Mouse (Mus musculus) cerebellum, adult 18-20 months (tissue): Measurements from ENCODE around the gene Samd7.

Source experiments
- DNase-seq, 2 experiments: peaks; one replicate each; pipeline ENCODE4 v3.0.0; 2021

Gene Samd7

DNA sequence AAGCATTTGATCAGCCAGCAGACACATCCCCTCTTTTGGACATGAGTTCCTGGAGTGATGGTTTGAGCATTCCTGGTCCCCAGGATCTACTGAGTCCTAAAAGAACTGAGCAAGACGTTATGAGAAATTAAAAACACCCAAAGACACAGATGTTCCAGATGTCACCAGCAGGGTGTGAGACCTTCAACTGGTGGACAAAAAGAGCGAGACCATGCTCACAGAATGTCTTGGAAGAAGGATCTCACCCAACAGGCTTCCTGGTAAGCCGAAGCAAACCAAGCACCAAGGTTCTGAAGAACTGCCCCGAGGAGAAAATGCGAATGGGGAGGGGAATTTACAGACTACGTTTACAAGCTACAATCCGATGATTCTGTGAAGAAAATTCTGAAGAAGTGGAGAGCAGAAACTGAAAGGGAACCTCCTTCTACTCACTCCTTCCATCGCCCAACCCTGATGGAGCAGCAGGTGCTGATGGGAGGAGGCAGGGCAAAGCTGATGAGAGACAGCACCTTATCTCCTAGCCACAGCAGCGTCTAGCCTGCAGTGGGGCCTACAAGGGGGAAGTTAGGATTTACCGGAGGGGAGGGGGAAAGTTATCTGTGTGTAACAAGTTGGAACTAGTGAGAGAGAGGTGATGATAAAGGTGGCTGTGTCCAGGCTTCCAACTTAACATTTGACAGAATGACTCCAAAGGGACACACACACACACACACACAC lies 19.4 kb downstream of the Samd7 start:
- no peak for DNase-seq

DNA sequence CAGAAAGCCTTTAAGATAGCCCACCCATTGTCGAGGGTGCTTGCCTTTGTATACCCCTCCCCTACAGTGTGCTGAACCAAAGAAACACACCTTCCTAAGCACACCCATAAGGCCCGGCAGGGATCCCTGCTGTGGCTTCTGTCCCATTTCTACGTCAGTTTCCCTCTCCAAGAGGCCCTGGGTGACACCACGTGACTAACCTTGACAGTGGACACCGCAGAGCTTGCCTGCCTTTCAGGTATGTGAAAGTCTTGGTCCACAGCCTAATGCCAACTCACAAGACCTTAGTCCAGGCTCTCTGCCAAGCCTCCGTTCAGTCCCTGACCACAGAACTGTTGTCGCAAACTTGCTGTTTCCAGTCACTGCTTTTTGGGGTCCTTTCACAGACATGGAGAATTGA lies 20.1 kb downstream of the Samd7 start:
- no peak for DNase-seq

DNA sequence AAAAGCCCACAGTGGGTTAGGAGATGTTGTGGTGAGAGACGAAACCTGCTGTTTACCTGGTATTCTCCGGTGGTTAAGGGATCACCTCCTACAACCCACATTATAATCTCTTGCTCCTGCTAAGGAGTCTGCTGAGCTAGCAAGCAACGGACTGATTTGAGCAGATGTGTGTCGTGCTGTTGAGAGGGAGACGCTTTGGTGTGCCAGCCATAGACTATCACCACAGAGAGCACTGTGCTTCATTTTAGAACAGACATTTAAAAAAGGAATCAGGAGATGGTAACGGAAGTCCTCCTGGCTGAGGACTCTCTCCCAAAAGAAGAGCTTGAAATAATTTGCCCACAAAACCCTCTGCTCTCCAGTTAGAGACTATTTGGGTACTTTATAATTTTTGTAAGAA lies 21.2 kb downstream of the Samd7 start:
- DNase-seq = no peak

DNA sequence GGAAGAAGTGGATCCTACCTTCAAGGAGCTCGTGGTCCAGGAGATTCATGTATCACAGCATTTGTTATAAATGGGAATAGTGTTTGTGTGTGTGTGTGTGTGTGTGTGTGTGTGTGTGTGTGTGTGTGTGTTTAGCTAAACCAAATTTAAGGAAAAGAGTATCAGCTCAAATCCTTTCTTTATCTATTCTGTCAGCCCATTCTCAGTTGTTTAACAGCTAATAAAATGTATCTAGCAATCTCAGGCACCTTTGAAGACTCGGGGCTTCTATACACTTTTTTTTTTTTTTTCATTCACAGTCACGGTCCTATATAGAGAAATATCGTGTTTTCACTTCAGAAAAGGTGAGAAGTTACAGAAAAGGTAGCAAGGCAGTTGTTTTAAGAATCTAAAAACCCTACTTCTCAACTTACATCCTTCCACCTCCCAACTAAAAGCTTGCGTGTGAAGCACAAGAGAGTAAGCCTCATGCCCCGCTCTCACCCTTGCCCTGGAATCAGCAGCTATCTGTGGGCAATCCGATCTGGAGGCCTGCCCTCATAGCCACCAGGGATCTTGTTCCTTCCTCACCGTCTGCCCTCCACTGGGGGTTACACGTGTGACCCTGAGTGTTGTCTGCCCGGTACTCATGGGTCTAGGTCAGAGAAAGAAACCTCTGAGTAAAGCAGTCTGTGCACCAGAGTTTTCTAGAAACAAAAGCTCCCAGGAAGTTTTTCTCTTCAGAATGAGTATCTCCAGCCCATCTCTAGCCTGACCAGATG lies 23.8 kb downstream of the Samd7 start:
- no peak for DNase-seq

DNA sequence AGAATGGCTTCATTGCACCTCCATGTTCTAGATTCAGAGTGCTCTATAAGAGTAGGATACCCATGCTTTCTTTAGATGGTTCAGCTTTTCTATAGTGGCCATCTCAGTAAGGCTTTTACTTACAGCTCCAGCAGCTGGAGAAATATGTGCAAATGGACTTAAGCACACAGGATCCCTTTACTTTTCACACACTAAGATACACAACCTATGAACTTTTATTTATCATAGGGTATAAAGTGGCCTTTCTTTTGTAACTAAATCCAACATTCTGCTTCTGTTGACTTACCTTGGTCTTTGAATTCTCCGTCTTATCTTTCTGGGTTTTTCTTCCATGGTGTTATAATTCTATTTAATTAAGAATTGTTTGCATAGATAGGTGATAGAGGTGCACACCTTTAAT lies 25.5 kb downstream of the Samd7 start:
- DNase-seq = no peak

DNA sequence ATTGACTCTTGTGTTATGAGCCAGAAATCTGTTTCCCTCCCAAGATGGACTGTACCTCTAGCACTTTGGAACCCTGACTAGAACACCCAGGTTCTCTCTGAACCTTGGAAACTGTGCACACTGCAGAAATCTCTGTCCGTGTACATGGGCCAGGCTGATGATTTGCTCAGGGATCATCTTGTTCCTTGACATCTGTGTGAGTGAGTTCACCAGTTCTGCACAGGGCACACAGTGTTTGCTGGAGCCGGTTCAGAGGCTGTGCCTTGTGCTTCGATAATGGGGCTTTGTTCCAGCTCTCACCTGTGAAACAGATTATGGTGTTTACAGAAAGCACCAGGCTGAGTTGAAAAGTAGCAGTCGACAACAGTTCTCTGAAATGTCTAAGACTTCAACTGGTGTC lies 26.5 kb downstream of the Samd7 start:
- DNase-seq = no peak

DNA sequence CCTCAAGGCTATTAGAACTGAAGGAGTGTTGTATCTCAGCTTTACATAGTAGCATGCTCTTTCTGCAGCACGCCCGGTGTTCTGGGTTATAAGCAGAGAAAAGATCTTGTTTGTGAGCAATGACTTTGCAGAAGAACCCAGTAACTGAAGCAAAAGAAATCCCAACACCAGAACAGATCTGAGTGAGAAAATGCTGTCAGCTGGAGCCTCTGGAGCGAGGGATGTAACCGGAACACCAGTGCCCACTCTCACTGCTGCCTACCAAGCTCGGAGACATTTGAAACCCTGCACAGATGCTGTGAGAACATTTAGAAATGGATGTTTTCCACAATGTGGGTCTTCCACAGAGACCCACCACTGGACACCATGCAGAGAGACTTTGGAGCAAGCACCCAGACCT lies 28.6 kb downstream of the Samd7 start:
- no peak for DNase-seq

DNA sequence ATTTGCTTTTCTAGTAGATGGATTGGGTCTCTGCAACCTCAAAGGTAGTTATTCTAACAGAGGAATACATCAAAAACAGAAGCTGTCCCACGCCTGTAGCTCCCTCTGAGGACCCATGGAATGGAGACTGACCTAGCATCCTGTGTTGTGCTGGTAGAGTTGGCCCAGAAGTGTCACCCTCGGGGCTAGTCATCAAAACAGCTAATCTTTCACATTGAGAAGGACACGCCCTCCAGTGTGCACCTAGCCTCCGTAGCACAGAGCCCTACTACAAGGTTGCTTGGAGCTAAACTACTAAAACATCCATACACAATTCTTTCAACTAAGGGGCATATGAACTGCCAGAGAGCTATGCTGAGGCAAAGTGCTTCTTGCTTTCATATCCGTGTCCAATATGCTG lies 31.9 kb downstream of the Samd7 start:
- DNase-seq = no peak

DNA sequence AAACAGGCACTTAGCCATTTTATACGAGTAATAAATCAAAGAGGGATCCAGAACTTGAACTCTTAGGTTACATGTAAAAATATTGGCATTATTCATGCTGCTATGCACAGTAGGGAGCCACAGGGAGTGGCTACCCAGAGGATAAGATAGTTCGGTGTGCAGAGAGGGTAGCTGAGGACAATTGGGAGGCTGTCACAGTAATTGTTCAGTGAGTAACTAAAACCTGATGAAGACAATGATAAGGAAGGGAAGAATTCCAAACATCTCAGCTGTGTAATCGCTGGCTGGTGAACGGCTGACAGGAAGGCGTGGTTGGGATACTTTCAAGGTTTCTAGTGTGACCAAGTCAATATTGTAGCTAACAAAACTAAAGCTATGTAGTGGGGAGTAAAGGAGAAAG lies 42.4 kb downstream of the Samd7 start:
- no peak for DNase-seq

DNA sequence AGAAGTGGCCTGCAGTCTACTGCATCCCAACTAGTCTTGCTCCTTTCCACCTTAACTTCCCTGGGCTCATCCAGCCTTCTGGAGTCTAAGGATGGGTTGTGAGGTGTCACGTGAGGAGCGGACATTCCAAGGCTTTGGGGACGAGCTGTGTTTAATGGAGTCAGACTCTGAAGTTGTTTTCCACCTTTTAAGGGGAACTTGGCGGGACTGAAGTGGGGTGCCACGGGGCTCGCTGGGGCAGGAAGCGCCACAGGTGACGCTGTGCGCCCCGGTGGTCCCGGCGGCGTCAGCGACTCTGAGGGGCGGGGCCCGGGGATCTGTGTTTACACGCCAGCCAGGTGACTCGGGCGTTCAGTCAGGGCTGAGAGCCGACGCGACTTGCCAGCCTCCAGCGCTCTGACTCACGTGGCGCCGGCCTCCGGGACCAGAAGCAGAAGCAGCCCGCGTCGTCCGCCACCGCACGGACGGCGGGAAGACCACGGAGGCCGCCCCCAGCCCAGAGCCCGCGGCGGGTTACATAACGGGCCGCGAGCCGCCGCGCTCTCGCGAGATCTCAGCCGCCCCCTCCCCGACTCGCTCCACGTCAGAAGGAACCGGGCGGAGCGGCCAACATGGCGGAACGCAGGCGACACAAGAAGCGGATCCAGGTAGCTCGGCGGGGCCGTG lies 46.8 kb downstream of the Samd7 start, which contains the start of gene Sec62:
Sec62 (plus strand) TSS at position 139 of the 666 bp plus-strand sequence.
- DNase-seq = peak; percentile 90 to 96

DNA sequence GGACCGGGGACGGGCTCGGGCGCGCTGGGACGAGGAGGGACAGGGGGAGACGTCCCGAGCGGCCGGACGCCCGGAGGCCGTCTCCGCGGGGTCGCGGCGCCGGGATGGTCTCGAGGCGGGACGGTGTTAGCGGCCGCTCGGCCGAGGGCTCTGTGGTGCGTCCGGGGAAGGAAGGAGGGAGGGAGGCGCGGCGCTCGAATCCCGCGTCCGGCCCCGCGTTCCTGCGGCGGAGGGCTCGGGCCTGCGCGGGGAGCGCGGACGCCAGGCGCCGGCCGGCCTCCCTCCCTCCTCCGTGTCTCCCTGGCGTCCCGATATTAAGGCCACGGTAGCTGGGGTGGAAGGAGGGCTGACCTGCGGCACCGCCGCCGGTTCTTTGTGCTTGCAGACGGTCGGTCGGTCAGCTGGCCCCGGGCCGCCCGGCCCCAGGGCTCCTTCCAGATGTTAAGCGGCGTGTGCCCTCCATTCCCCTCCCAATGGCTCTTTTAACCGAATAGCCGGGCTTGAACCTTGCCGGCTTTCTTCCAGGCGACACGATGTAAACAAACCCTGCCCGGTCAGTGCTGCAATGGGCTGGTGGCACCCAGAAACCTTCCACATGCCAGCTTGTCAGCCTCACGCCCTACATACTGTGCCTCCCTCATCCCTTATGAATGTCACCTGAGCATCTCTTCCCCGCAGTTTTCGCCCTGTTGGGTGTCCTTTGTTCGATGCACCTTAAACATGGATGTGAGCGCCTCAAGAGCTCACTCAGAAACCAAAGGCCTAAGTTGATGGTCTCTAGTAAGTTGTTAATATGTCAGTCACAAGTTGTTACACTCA lies 47.5 kb downstream of the Samd7 start:
- DNase-seq = peak in 1 of 2 experiments; percentile 40

DNA sequence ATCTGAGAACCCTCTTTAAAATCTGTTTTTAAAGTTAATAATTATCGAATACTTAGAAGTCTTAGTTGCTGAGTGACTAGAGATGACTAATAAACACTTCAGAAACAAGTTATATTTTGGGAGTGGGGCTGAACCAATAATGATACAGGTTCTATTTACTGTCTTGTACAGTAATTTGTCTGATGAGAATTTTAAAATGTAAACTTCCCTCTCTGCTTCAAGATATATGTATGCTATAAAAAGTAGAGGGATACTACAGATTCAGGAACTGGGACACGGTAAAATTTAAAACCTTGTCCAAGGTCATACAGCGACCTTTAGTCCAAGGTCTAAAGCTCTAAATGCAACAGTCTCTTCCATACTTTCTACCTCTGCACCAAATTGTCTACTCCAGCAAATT lies 56.1 kb downstream of the Samd7 start:
- DNase-seq = no peak

DNA sequence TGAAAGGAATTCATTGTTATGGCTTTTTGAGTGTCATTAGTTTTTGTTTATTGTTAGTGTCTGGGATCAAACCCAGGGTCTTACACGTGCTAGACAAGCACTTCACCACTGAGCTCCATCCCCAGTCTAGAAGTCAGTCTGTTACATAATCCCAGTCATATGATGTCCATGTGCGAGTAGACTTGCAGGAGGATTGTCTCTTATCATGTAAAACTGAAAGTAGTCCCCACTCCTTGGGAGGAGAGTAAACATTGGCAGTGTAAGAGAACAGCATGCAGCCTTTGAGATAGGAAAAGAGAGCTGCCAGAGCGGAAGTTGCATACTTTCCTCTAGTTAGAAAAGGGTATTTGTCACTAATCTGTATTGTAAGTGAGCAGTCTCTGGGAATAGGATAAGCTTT lies 66.8 kb downstream of the Samd7 start:
- DNase-seq = no peak
